Mouse (Mus musculus): ENCODE results near the gene E130208F15Rik. TPM values are rescaled to one million over a fixed set of nuclear protein-coding genes. Genes with fewer than 3 reads are reported as not detected.

Gene E130208F15Rik
- polyA plus RNA-seq, 1 experiment, result not detected

GRCm38 (mm10) chr7:30331887-30332286, 10.3 kb downstream of the E130208F15Rik start:
- no peak overlapping the region for H3K4me3 ChIP-seq (replicated peaks; ENCODE audit: control insufficient read depth, low read depth, low read length)
- H3K4me1 ChIP-seq (ENCODE audit: control insufficient read depth, insufficient read depth, low read length), result no peaks in the 10 kb centered on the region; the same call in 1 of the 2 replicates
- 11% methylated on average over 13 of the region's 13 CpGs for WGBS

GRCm38 (mm10) chr7:30332622-30333259, 11.2 kb downstream of the E130208F15Rik start:
- H3K4me3 ChIP-seq (replicated peaks; ENCODE audit: control insufficient read depth, low read depth, low read length), result no peak overlapping the region
- WGBS, result 37% methylated on average over 18 of the region's 18 CpGs
- no peaks in the 10 kb centered on the region; the same call in 1 of the 2 replicates for H3K4me1 ChIP-seq (ENCODE audit: control insufficient read depth, insufficient read depth, low read length)
- TF ChIP-seq POLR2A (IDR thresholded peaks at IDR 0.05; ENCODE audit: borderline replicate concordance, control insufficient read depth, low read depth, low read length) (no peak), CTCF (IDR thresholded peaks at IDR 0.05; ENCODE audit: control insufficient read depth, insufficient read depth, low read length) (no peak)
- no peak overlapping the region for H3K27ac ChIP-seq (ENCODE audit: control insufficient read depth, insufficient read depth, low read depth, low read length, poor library complexity)

More at GRCm38 (mm10) chr7:30331887-30332286, 10.3 kb downstream of the E130208F15Rik start:
- TF ChIP-seq CTCF (IDR thresholded peaks at IDR 0.05; ENCODE audit: control insufficient read depth, insufficient read depth, low read length) (peak; percentile 86), POLR2A (IDR thresholded peaks at IDR 0.05; ENCODE audit: borderline replicate concordance, control insufficient read depth, low read depth, low read length) (no peak)
- no peak overlapping the region for H3K27ac ChIP-seq (ENCODE audit: control insufficient read depth, insufficient read depth, low read depth, low read length, poor library complexity)

GRCm38 (mm10) chr7:30333436-30333835, 11.9 kb downstream of the E130208F15Rik start:
- H3K27ac ChIP-seq (ENCODE audit: control insufficient read depth, insufficient read depth, low read depth, low read length, poor library complexity), result no peak overlapping the region
- H3K4me1 ChIP-seq (ENCODE audit: control insufficient read depth, insufficient read depth, low read length), result no peaks in the 10 kb centered on the region; the same call in 1 of the 2 replicates
- H3K4me3 ChIP-seq (replicated peaks; ENCODE audit: control insufficient read depth, low read depth, low read length), result no peak overlapping the region
- TF ChIP-seq CTCF (IDR thresholded peaks at IDR 0.05; ENCODE audit: control insufficient read depth, insufficient read depth, low read length), result no peak
- 1% methylated on average over 4 of the region's 4 CpGs for WGBS

- Histone ChIP-seq H3K27ac (ENCODE audit: control insufficient read depth, insufficient read depth, low read depth, low read length, poor library complexity) (no peak overlapping the region), H3K4me1 (ENCODE audit: control insufficient read depth, insufficient read depth, low read length) (no peaks in the 10 kb centered on the region; the same call in 1 of the 2 replicates), H3K4me3 (replicated peaks; ENCODE audit: control insufficient read depth, low read depth, low read length) (no peak overlapping the region)
- 73% methylated on average over 5 of the region's 5 CpGs for WGBS
- TF ChIP-seq CTCF (IDR thresholded peaks at IDR 0.05; ENCODE audit: control insufficient read depth, insufficient read depth, low read length), result no peak
- TF ChIP-seq POLR2A (IDR thresholded peaks at IDR 0.05; ENCODE audit: borderline replicate concordance, control insufficient read depth, low read depth, low read length), result no peak
These were observed 13.0 kb downstream of the E130208F15Rik start for GRCm38 (mm10) chr7:30334563-30334962.

GRCm38 (mm10) chr7:30335688-30336087, 14.1 kb downstream of the E130208F15Rik start:
- no peak for TF ChIP-seq CTCF (IDR thresholded peaks at IDR 0.05; ENCODE audit: control insufficient read depth, insufficient read depth, low read length)
- TF ChIP-seq POLR2A (IDR thresholded peaks at IDR 0.05; ENCODE audit: borderline replicate concordance, control insufficient read depth, low read depth, low read length), result no peak
- WGBS, result 84% methylated on average over 6 of the region's 6 CpGs
- Histone ChIP-seq H3K4me3 (replicated peaks; ENCODE audit: control insufficient read depth, low read depth, low read length) (no peak overlapping the region), H3K4me1 (ENCODE audit: control insufficient read depth, insufficient read depth, low read length) (no peaks in the 10 kb centered on the region; the same call in 1 of the 2 replicates), H3K27ac (ENCODE audit: control insufficient read depth, insufficient read depth, low read depth, low read length, poor library complexity) (no peak overlapping the region)

- TF ChIP-seq CTCF (IDR thresholded peaks at IDR 0.05; ENCODE audit: control insufficient read depth, insufficient read depth, low read length) (peak; percentile 63), POLR2A (IDR thresholded peaks at IDR 0.05; ENCODE audit: borderline replicate concordance, control insufficient read depth, low read depth, low read length) (no peak)
- Histone ChIP-seq H3K27ac (ENCODE audit: control insufficient read depth, insufficient read depth, low read depth, low read length, poor library complexity) (no peak overlapping the region), H3K4me1 (ENCODE audit: control insufficient read depth, insufficient read depth, low read length) (no peaks in the 10 kb centered on the region; the same call in 1 of the 2 replicates), H3K4me3 (replicated peaks; ENCODE audit: control insufficient read depth, low read depth, low read length) (no peak overlapping the region)
- WGBS, result 2% methylated on average over 9 of the region's 9 CpGs
These were observed 14.8 kb downstream of the E130208F15Rik start for GRCm38 (mm10) chr7:30336384-30336783.

GRCm38 (mm10) chr7:30339432-30340109, 18.0 kb downstream of the E130208F15Rik start:
- Histone ChIP-seq H3K4me3 (replicated peaks; ENCODE audit: control insufficient read depth, low read depth, low read length) (no peak overlapping the region), H3K4me1 (ENCODE audit: control insufficient read depth, insufficient read depth, low read length) (no peaks in the 10 kb centered on the region; the same call in none of the 2 replicates), H3K27ac (ENCODE audit: control insufficient read depth, insufficient read depth, low read depth, low read length, poor library complexity) (no peak overlapping the region)
- TF ChIP-seq CTCF (IDR thresholded peaks at IDR 0.05; ENCODE audit: control insufficient read depth, insufficient read depth, low read length), result no peak
- no peak for TF ChIP-seq POLR2A (IDR thresholded peaks at IDR 0.05; ENCODE audit: borderline replicate concordance, control insufficient read depth, low read depth, low read length)
- 72% methylated on average over 5 of the region's 5 CpGs for WGBS

GRCm38 (mm10) chr7:30346635-30347379, 25.3 kb downstream of the E130208F15Rik start:
- TF ChIP-seq CTCF (IDR thresholded peaks at IDR 0.05; ENCODE audit: control insufficient read depth, insufficient read depth, low read length) (no peak), POLR2A (IDR thresholded peaks at IDR 0.05; ENCODE audit: borderline replicate concordance, control insufficient read depth, low read depth, low read length) (no peak)
- H3K4me1 ChIP-seq (ENCODE audit: control insufficient read depth, insufficient read depth, low read length), result no peaks in the 10 kb centered on the region; the same call in 1 of the 2 replicates
- WGBS, result 23% methylated on average over 21 of the region's 21 CpGs
- H3K27ac ChIP-seq (ENCODE audit: control insufficient read depth, insufficient read depth, low read depth, low read length, poor library complexity), result no peak overlapping the region
- H3K4me3 ChIP-seq (replicated peaks; ENCODE audit: control insufficient read depth, low read depth, low read length), result no peak overlapping the region
